Mouse (Mus musculus) embryonic fibroblast, embryonic 13.5 days (primary cell): ENCODE measurements at regions not wholly inside any gene's neighbourhood (a gene's known extent, or its start where the extent isn't known, plus 50 kb on each side); places are given as distances from the start of the nearest gene placed in this dataset.

ENCODE experiments used
- CTCF ChIP-seq: IDR thresholded peaks from 2 replicates; pipeline ENCODE4 v1.5.1; 2011; ENCODE audit warnings: mild to moderate bottlenecking, control low read depth, low read length, moderate library complexity, borderline replicate concordance; ENCODE audit not compliant: insufficient read depth
- POLR2A ChIP-seq: IDR thresholded peaks from 2 replicates; pipeline ENCODE4 v1.6.1; 2011; ENCODE audit warnings: low read depth, mild to moderate bottlenecking, control low read depth, low read length, moderate library complexity

GRCm38 (mm10) chr6:67884893-67885292 is 349.3 kb upstream of the Tacstd2 start:
- no peak for TF ChIP-seq CTCF
- TF ChIP-seq POLR2A, result no peak
